8 mouse cellular contexts compared by ENCODE assay signal in genomic region chr6:114875018-114875558, GRCm38 (mm10).
DNase-seq lines count a peak whose midpoint lies in the region; ATAC-seq and TF ChIP-seq lines count a peak whose summit lies in the region.

No protein-coding gene starts in this region.

- DNase-seq in A20 (ENCODE audit: low read depth, low spot score): peak; percentile 83
- peak; percentile 97 for DNase-seq in embryonic facial prominence, embryonic 14.5 days (ENCODE audit: low spot score)
- DNase-seq in heart, adult 8-10 months (ENCODE audit: low spot score): peak; percentile 97
- DNase-seq in kidney, adult 8-10 months: peak; percentile 96
- peak; percentile 45 to 79 for DNase-seq in spleen, adult 2 months (ENCODE audit: low read depth in 1 of 2, low spot score in 2 of 2)

- peak overlapping the region; percentile 95 for H3K27ac ChIP-seq in bone marrow, adult 2 months (ENCODE audit: control insufficient read depth, insufficient read depth, low read depth, low read length, poor library complexity)
- H3K27ac ChIP-seq in embryonic facial prominence, embryonic 14.5 days (replicated peaks; ENCODE audit: low read depth, low read length): peak overlapping the region; percentile 96
- peak overlapping the region; percentile 98 for H3K27ac ChIP-seq in limb, embryonic 13.5 days
- H3K27ac ChIP-seq in midbrain, embryonic 15.5 days: peak overlapping the region; percentile 86
- H3K27ac ChIP-seq in spleen, adult 2 months (ENCODE audit: insufficient read depth, low read length): peak overlapping the region; percentile 92

- H3K4me2 ChIP-seq in embryonic facial prominence, embryonic 14.5 days (ENCODE audit: low read depth, low read length): peak overlapping the region; percentile 82
- peak overlapping the region; percentile 78 for H3K4me2 ChIP-seq in limb, embryonic 13.5 days (replicated peaks)
- H3K4me2 ChIP-seq in midbrain, embryonic 15.5 days: peak overlapping the region; percentile 62

- H3K4me3 ChIP-seq in bone marrow, adult 2 months (replicated peaks; ENCODE audit: control insufficient read depth, low read depth, low read length): peak overlapping the region; percentile 80
- peak overlapping the region; percentile 38 for H3K4me3 ChIP-seq in embryonic facial prominence, embryonic 14.5 days (ENCODE audit: low read depth, low read length)
- peak overlapping the region; percentile 47 for H3K4me3 ChIP-seq in limb, embryonic 13.5 days
- peak overlapping the region; percentile 30 for H3K4me3 ChIP-seq in midbrain, embryonic 15.5 days
- peak overlapping the region; percentile 68 for H3K4me3 ChIP-seq in spleen, adult 2 months (ENCODE audit: extremely low read depth, insufficient read depth, insufficient read length)

- no peaks in the 10 kb centered on the region for H3K27me3 ChIP-seq in embryonic facial prominence, embryonic 14.5 days (replicated peaks; ENCODE audit: control insufficient read depth, insufficient read depth, low read length)
- H3K27me3 ChIP-seq in limb, embryonic 13.5 days: no peaks in the 10 kb centered on the region
- no peaks in the 10 kb centered on the region for H3K27me3 ChIP-seq in midbrain, embryonic 15.5 days (replicated peaks)
- no peaks in the 10 kb centered on the region for H3K27me3 ChIP-seq in spleen, adult 2 months (ENCODE audit: control insufficient read depth, insufficient read depth, low read length)

- ATAC-seq in embryonic facial prominence, embryonic 14.5 days (ENCODE audit: low read depth): peak; percentile 92
- peak; percentile 90 for ATAC-seq in limb, embryonic 13.5 days (ENCODE audit: low FRiP score, low read depth)
- ATAC-seq in midbrain, embryonic 15.5 days (replicated peaks): peak; percentile 77

- peak overlapping the region; percentile 68 for H3K9ac ChIP-seq in embryonic facial prominence, embryonic 14.5 days (ENCODE audit: low read depth, low read length)
- peak overlapping the region; percentile 68 for H3K9ac ChIP-seq in limb, embryonic 13.5 days
- H3K9ac ChIP-seq in midbrain, embryonic 15.5 days: peak overlapping the region; percentile 38; the same call in 1 of the 2 replicates

- no peaks in the 10 kb centered on the region for H3K9me3 ChIP-seq in embryonic facial prominence, embryonic 14.5 days (ENCODE audit: control insufficient read depth, low read length)
- H3K9me3 ChIP-seq in limb, embryonic 13.5 days: no peaks in the 10 kb centered on the region
- no peaks in the 10 kb centered on the region for H3K9me3 ChIP-seq in midbrain, embryonic 15.5 days

- under 1% methylated on average over 18 of the region's 18 CpGs for WGBS in bone marrow, adult 2 months
- 0% methylated on average over 18 of the region's 18 CpGs for WGBS in embryonic facial prominence, embryonic 14.5 days
- under 1% methylated on average over 18 of the region's 18 CpGs for WGBS in limb, embryonic 13.5 days
- under 1% methylated on average over 18 of the region's 18 CpGs for WGBS in midbrain, embryonic 15.5 days
- WGBS in spleen, adult 2 months: under 1% methylated on average over 18 of the region's 18 CpGs

- H3K36me3 ChIP-seq in embryonic facial prominence, embryonic 14.5 days (ENCODE audit: control insufficient read depth, insufficient read depth, low read length): 0 out of 2 replicates have a peak, but pooled peaks cover 4% of the 10 kb centered on the region
- H3K36me3 ChIP-seq in limb, embryonic 13.5 days: peaks cover 8% of the 10 kb centered on the region
- no peaks in the 10 kb centered on the region for H3K36me3 ChIP-seq in midbrain, embryonic 15.5 days (replicated peaks)
- H3K36me3 ChIP-seq in spleen, adult 2 months (ENCODE audit: control insufficient read depth, insufficient read depth, low read length): no peaks in the 10 kb centered on the region

- TF ChIP-seq CTCF in bone marrow, adult 2 months (IDR thresholded peaks at IDR 0.05; ENCODE audit: control insufficient read depth, insufficient read depth, low read length): no peak
- TF ChIP-seq CTCF in spleen, adult 2 months (IDR thresholded peaks at IDR 0.05; ENCODE audit: extremely low read depth, insufficient read depth, insufficient read length, insufficient replicate concordance): no peak

- no peak for TF ChIP-seq POLR2A in bone marrow, adult 2 months (IDR thresholded peaks at IDR 0.05; ENCODE audit: borderline replicate concordance, control insufficient read depth, low read depth, low read length)
- no peak for TF ChIP-seq POLR2A in spleen, adult 2 months (IDR thresholded peaks at IDR 0.05; ENCODE audit: low read depth, low read length)

- H3K4me1 ChIP-seq in bone marrow, adult 2 months (ENCODE audit: control insufficient read depth, insufficient read depth, low read length): peaks cover 5% of the 10 kb centered on the region; the same call in 1 of the 2 replicates
- H3K4me1 ChIP-seq in embryonic facial prominence, embryonic 14.5 days (ENCODE audit: control insufficient read depth, insufficient read depth, low read length): peaks cover 79% of the 10 kb centered on the region
- peaks cover 97% of the 10 kb centered on the region for H3K4me1 ChIP-seq in limb, embryonic 13.5 days
- H3K4me1 ChIP-seq in midbrain, embryonic 15.5 days: peaks cover 68% of the 10 kb centered on the region
- H3K4me1 ChIP-seq in spleen, adult 2 months (ENCODE audit: control insufficient read depth, insufficient read depth, insufficient read length): peaks cover 35% of the 10 kb centered on the region; the same call in 1 of the 2 replicates

Comparison
In these comparisons a context has a peak if more than half of its experiments do, and no peak if none do; other contexts are left out.
1. Peak in every context shown above with its lines: DNase-seq, ATAC-seq, H3K4me3 ChIP-seq and H3K27ac ChIP-seq.
2. H3K4me3 ChIP-seq: peak in every context shown above with its lines; median percentile 80 in bone marrow, adult 2 months; 68 in spleen, adult 2 months; 47 in limb, embryonic 13.5 days; 38 in embryonic facial prominence, embryonic 14.5 days; 30 in midbrain, embryonic 15.5 days.